Mouse (Mus musculus) kidney, embryonic 16.5 days (tissue): ENCODE data around the gene Tex13b. TPM values are rescaled to one million over a fixed set of nuclear protein-coding genes. Genes with fewer than 3 reads are reported as not detected.

Experiments used
- ATAC-seq: fragments of 200-750 bp; cut with Nextera tagmentation; 2 replicates; pipeline ENCODE4 v1.8.0; 2017; ENCODE audit warnings: moderate TSS enrichment; ENCODE audit not compliant: low FRiP score, low TSS enrichment
- H3K27ac ChIP-seq: fragments of 300-500 bp; sonication (generic); 2 replicates; pipeline ENCODE4 v1.5.1; 2014; ENCODE audit warnings: low read length
- H3K27me3 ChIP-seq: fragments of 300-500 bp; sonication (generic); 2 replicates; pipeline ENCODE4 v1.6.1; 2014; ENCODE audit warnings: low read length, control low read depth, mixed read lengths; ENCODE audit not compliant: insufficient read depth
- H3K36me3 ChIP-seq: fragments of 300-500 bp; sonication (generic); 2 replicates; pipeline ENCODE4 v1.6.1; 2014; ENCODE audit warnings: low read length, control low read depth, mixed read lengths; ENCODE audit not compliant: insufficient read depth
- H3K4me1 ChIP-seq: fragments of 300-500 bp; sonication (generic); 2 replicates; pipeline ENCODE4 v1.6.1; 2014; ENCODE audit warnings: low read length, control low read depth, mixed read lengths; ENCODE audit not compliant: insufficient read depth
- H3K4me2 ChIP-seq: fragments of 300-500 bp; sonication (generic); replicated peaks from 2 replicates; pipeline ENCODE4 v1.6.1; 2014; ENCODE audit warnings: low read depth, low read length
- H3K4me3 ChIP-seq: fragments of 300-500 bp; sonication (generic); 2 replicates; pipeline ENCODE4 v1.5.1; 2014; ENCODE audit warnings: mild to moderate bottlenecking, low read length
- H3K9ac ChIP-seq: fragments of 300-500 bp; sonication (generic); replicated peaks from 2 replicates; pipeline ENCODE4 v1.6.1; 2014; ENCODE audit warnings: low read length
- H3K9me3 ChIP-seq: fragments of 300-500 bp; sonication (generic); 2 replicates; pipeline ENCODE4 v1.6.1; 2016; ENCODE audit warnings: low read length, control low read depth
- WGBS: fragments of 180-500 bp; shearing (Covaris S2); extraction: QIAGEN DNeasy Blood & Tissue Kit; methylation state at CpG from one replicate; pipeline ENCODE4 v1.1.7; 2014; 5-methylcytosine and 5-hydroxymethylcytosine counted together
- polyA plus RNA-seq: library from polyadenylated mRNA; unstranded; fragments of >200 nt; fragmentation: Nextera tagmentation; extraction: Ambion mirVana; gene quantifications from 2 replicates; pipeline ENCODE4 v1.2.1, GENCODE M21; 2015

The Tex13b gene
- polyA plus RNA-seq, 1 experiment from 2014 or later, result 0.20 TPM

DNA sequence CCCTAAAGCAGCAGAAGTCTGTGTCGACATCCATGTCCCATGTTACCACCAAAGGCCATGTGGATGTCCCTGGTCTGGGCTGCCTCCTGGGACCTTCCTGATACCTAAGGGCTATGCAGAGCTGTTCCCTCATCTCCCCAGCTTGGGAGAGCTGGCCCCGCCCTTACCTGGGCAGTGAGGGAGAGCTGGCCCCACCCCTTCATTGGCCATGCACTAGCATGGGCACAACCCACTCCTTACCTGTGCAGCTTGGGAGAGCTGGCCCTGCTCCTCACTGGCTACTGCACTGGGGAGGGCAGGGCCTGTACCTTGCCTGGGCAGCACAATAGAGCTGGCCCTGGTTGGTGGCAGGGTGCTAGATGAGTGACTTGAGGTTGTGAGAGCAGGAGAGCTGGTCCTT lies 7.9 kb downstream of the Tex13b start:
- Histone ChIP-seq H3K4me1 (no peaks in the 10 kb centered on the region), H3K9ac (no peak overlapping the region), H3K27ac (no peak overlapping the region), H3K27me3 (peaks cover 8% of the 10 kb centered on the region; the same call in 1 of the 2 replicates), H3K9me3 (no peaks in the 10 kb centered on the region), H3K4me2 (no peak overlapping the region), H3K4me3 (no peak overlapping the region), H3K36me3 (no peaks in the 10 kb centered on the region)
- peak; percentile 59; the same call in 1 of the 2 replicates for ATAC-seq
- WGBS, result 92% methylated on average over 2 of the region's 2 CpGs

DNA sequence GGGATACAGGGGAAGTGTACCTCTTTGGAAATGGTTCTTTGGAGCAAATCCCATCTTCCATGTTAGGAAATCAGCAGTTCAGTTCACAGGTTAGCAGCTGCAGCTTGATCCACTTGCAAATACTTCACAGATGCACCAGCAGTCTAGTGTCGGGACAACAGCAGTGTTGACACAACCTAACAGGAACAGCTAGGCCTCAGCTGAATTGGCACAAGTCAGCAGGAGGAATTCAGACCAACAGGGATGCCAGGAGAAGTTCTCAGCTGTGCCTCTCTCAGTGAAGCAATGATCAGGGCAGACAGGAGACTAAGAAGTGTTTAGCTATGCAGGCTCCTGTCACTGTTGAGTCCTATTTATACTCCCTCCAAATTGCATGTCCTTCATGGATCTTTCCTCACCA lies 43.4 kb downstream of the Tex13b start:
- Histone ChIP-seq H3K4me1 (no peaks in the 10 kb centered on the region), H3K27ac (no peak overlapping the region), H3K9me3 (no peaks in the 10 kb centered on the region), H3K4me3 (no peak overlapping the region), H3K4me2 (no peak overlapping the region), H3K9ac (no peak overlapping the region), H3K27me3 (peaks cover 9% of the 10 kb centered on the region; the same call in 1 of the 2 replicates), H3K36me3 (no peaks in the 10 kb centered on the region)
- WGBS, result 68% methylated on average over 1 of the region's 1 CpGs
- no peak for ATAC-seq

Other genes with a start within 250 kb of the Tex13b start
- gene Tsc22d3, start 212.8 kb downstream of the Tex13b start, polyA plus RNA-seq, result 110 and 123 TPM in 2 replicates
- gene Mid2, start 148.8 kb downstream of the Tex13b start, polyA plus RNA-seq, result 4.4 and 5.8 TPM in 2 replicates
- gene Vsig1, start 94.2 kb upstream of the Tex13b start, polyA plus RNA-seq, result 0.49 and 0.84 TPM in 2 replicates
- 58.4 and 60.5 TPM in 2 replicates for gene Psmd10, start 143.3 kb upstream of the Tex13b start, polyA plus RNA-seq
- 20.6 and 21.6 TPM in 2 replicates for gene Atg4a, start 143.5 kb upstream of the Tex13b start, polyA plus RNA-seq